In genomic region chr4:150268674-150269653, GRCm38 (mm10) we compare ENCODE assay signal across 12 mouse cellular contexts. TPM values are rescaled to one million over a fixed set of nuclear protein-coding genes. Genes with fewer than 3 reads are reported as not detected.
A peak's percentile ranks its signal among the peaks of the same experiment; 100 is the strongest.
DNase-seq lines count a peak whose midpoint lies in the region; ATAC-seq and TF ChIP-seq lines count a peak whose summit lies in the region.
"Had no signal": no experiment of that assay in that cellular context is flagged by ENCODE, and none has a peak within 500 bp of the region (broad histone marks: within the 10 kb centered on the region; RNA-seq: fewer than 3 reads in every experiment).

No protein-coding gene starts in this region.

- no peaks in the 10 kb centered on the region for H3K36me3 ChIP-seq in liver, embryonic 12.5 days
- no peaks in the 10 kb centered on the region for H3K36me3 ChIP-seq in liver, postnatal 0 days (replicated peaks; ENCODE audit: insufficient read depth, low read length)
- no peaks in the 10 kb centered on the region for H3K36me3 ChIP-seq in heart, embryonic 15.5 days

- TF ChIP-seq EP300 in liver, postnatal 0 days (IDR thresholded peaks at IDR 0.05; ENCODE audit: low read depth), result no peak

- peak overlapping the region; percentile 11; the same call in 1 of the 2 replicates for H3K4me2 ChIP-seq in liver, embryonic 12.5 days
- no peak overlapping the region for H3K4me2 ChIP-seq in liver, postnatal 0 days (ENCODE audit: low read depth, low read length)
- H3K4me2 ChIP-seq in heart, embryonic 15.5 days, result 0 out of 2 replicates have a peak overlapping the region, but pooled peaks have one; percentile 8
- H3K4me2 ChIP-seq: hindbrain, embryonic 14.5 days had no signal

- H3K9me3 ChIP-seq in liver, embryonic 12.5 days (replicated peaks), result no peaks in the 10 kb centered on the region
- H3K9me3 ChIP-seq in liver, postnatal 0 days (ENCODE audit: low read length), result no peaks in the 10 kb centered on the region
- H3K9me3 ChIP-seq in heart, embryonic 15.5 days (replicated peaks), result no peaks in the 10 kb centered on the region
- H3K9me3 ChIP-seq: forebrain, embryonic 10.5 days had no signal

- no peak overlapping the region for H3K4me3 ChIP-seq in liver, embryonic 12.5 days
- no peak overlapping the region for H3K4me3 ChIP-seq in liver, postnatal 0 days (ENCODE audit: low read depth, low read length)
- H3K4me3 ChIP-seq in heart, embryonic 15.5 days, result no peak overlapping the region
- H3K4me3 ChIP-seq: forebrain, embryonic 10.5 days had no signal

- no peak for DNase-seq in liver, postnatal 0 days
- DNase-seq in ES-CJ7 (ENCODE audit: low read depth, low spot score), result peak; percentile 82
- DNase-seq in testis, postnatal 14 days (ENCODE audit: low spot score), result peak; percentile 55
- DNase-seq in right cerebral cortex, postnatal 36 days (ENCODE audit: low spot score in 2 of 2), result no peak
- DNase-seq in urinary bladder, adult 2 months (ENCODE audit: low spot score), result no peak
- DNase-seq: cerebellum, adult 11 months; lung, postnatal 14 days had no signal

- WGBS in liver, embryonic 12.5 days (ENCODE audit: insufficient replicate concordance), result 68% methylated on average over 33 of the region's 33 CpGs
- 72% methylated on average over 33 of the region's 33 CpGs for WGBS in liver, postnatal 0 days (ENCODE audit: insufficient replicate concordance)
- 76% methylated on average over 33 of the region's 33 CpGs for WGBS in heart, embryonic 15.5 days

- no peak overlapping the region for H3K9ac ChIP-seq in liver, embryonic 12.5 days
- no peak overlapping the region for H3K9ac ChIP-seq in liver, postnatal 0 days (replicated peaks)
- no peak overlapping the region for H3K9ac ChIP-seq in heart, embryonic 15.5 days
- H3K9ac ChIP-seq: hindbrain, embryonic 14.5 days had no signal

- no peak for TF ChIP-seq CTCF in liver, postnatal 0 days (IDR thresholded peaks at IDR 0.05; ENCODE audit: low read depth)

- H3K4me1 ChIP-seq in liver, embryonic 12.5 days, result peaks cover 51% of the 10 kb centered on the region
- peaks cover 11% of the 10 kb centered on the region for H3K4me1 ChIP-seq in liver, postnatal 0 days (ENCODE audit: insufficient read depth)
- H3K4me1 ChIP-seq in heart, embryonic 15.5 days (replicated peaks), result peaks cover 36% of the 10 kb centered on the region

- ATAC-seq in liver, embryonic 12.5 days, result no peak
- no peak for ATAC-seq in liver, postnatal 0 days
- no peak for ATAC-seq in heart, embryonic 15.5 days (replicated peaks; ENCODE audit: insufficient number of reproducible peaks, insufficient read depth, low FRiP score, low read depth)
- ATAC-seq in erythroblast, adult 5-6 weeks (replicated peaks; ENCODE audit: low FRiP score, poor library complexity, severe bottlenecking), result no peak

- H3K27ac ChIP-seq in liver, embryonic 12.5 days, result 0 out of 2 replicates have a peak overlapping the region, but pooled peaks have one; percentile 13
- no peak overlapping the region for H3K27ac ChIP-seq in liver, postnatal 0 days (ENCODE audit: low read depth)
- peak overlapping the region; percentile 67 for H3K27ac ChIP-seq in heart, embryonic 15.5 days
- H3K27ac ChIP-seq: hindbrain, embryonic 14.5 days had no signal

- H3K27me3 ChIP-seq in liver, embryonic 12.5 days (replicated peaks), result peaks cover 12% of the 10 kb centered on the region
- no peaks in the 10 kb centered on the region for H3K27me3 ChIP-seq in liver, postnatal 0 days (ENCODE audit: insufficient read depth, low read length)
- H3K27me3 ChIP-seq in heart, embryonic 15.5 days, result no peaks in the 10 kb centered on the region

RNA-seq across cellular contexts. Expression of gene Rere, which starts 12.5 kb away (rescaled TPM):
- 11.6 and 12.8 TPM in 2 replicates for polyA plus RNA-seq in liver, embryonic 12.5 days (2016; fragmentation: Nextera tagmentation; extraction: Ambion mirVana)
- polyA plus RNA-seq in liver, postnatal 0 days (2015; fragmentation: Nextera tagmentation; extraction: Ambion mirVana), result 4.3 and 4.8 TPM in 2 replicates
- polyA plus RNA-seq in heart, embryonic 15.5 days (2015; fragmentation: Nextera tagmentation; extraction: Ambion mirVana), result 17.6 and 26.1 TPM in 2 replicates
- total RNA-seq in erythroblast, adult 5-6 weeks (2015; ENCODE audit: low replicate concordance), result 11.1 and 22.4 TPM in 2 replicates
- total RNA-seq in erythroblast, adult 5-6 weeks (2017; ENCODE audit: low replicate concordance), result 9.5 and 10.9 TPM in 2 replicates
- 30.0 and 66.3 TPM in 2 replicates for polyA plus RNA-seq in urinary bladder, adult 2 months (2012; rRNA removed)

RNA-seq across cellular contexts. Expression of gene Eno1, which starts 32.4 kb away (rescaled TPM):
- polyA plus RNA-seq in liver, embryonic 12.5 days (2016; fragmentation: Nextera tagmentation; extraction: Ambion mirVana), result 1,241 and 1,342 TPM in 2 replicates
- polyA plus RNA-seq in liver, postnatal 0 days (2015; fragmentation: Nextera tagmentation; extraction: Ambion mirVana), result 574 and 747 TPM in 2 replicates
- 1,686 and 1,690 TPM in 2 replicates for polyA plus RNA-seq in heart, embryonic 15.5 days (2015; fragmentation: Nextera tagmentation; extraction: Ambion mirVana)
- total RNA-seq in erythroblast, adult 5-6 weeks (2015; ENCODE audit: low replicate concordance), result 111 and 119 TPM in 2 replicates
- total RNA-seq in erythroblast, adult 5-6 weeks (2017; ENCODE audit: low replicate concordance), result 73.2 and 74.7 TPM in 2 replicates
- 340 and 364 TPM in 2 replicates for polyA plus RNA-seq in urinary bladder, adult 2 months (2012; rRNA removed)

Comparison
In these comparisons a context has a peak if more than half of its experiments do, and no peak if none do; other contexts are left out.
1. DNase-seq: peak in ES-CJ7 (single experiment) and testis, postnatal 14 days (single experiment); none in liver, postnatal 0 days (single experiment), right cerebral cortex, postnatal 36 days (0 of 2) and urinary bladder, adult 2 months (single experiment).